Mouse (Mus musculus) lung, postnatal 0 days (tissue): Measurements from ENCODE around the gene Tph1.

Source experiments
- CTCF ChIP-seq: IDR thresholded peaks from 2 replicates; pipeline ENCODE4 v1.5.1; 2016; ENCODE audit warnings: antibody characterized with exemption, mild to moderate bottlenecking
- EP300 ChIP-seq: IDR thresholded peaks from 2 replicates; pipeline ENCODE4 v1.6.1; 2016; ENCODE audit warnings: antibody characterized with exemption, mild to moderate bottlenecking, control low read depth

GRCm38 (mm10) chr7:46667256-46667655 is 5.1 kb downstream of the Tph1 start:
- no peak for TF ChIP-seq CTCF
- no peak for TF ChIP-seq EP300
